Mouse (Mus musculus) C2C12 (cell line): Measurements from ENCODE around the gene Dync1i1.

ENCODE experiments used
- CEBPB ChIP-seq: IDR thresholded peaks from one replicate; pipeline ENCODE4 v1.6.1; 2011; ENCODE audit warnings: low read depth, mild to moderate bottlenecking, control low read depth, moderate library complexity
- CTCF ChIP-seq: IDR thresholded peaks from one replicate; pipeline ENCODE4 v1.5.1; 2011; ENCODE audit not compliant: control insufficient read depth, insufficient read depth, insufficient read length
- FOSL1 ChIP-seq: IDR thresholded peaks from one replicate; pipeline ENCODE4 v1.8.0; 2011; ENCODE audit warnings: mild to moderate bottlenecking, low read length; ENCODE audit not compliant: poor library complexity, insufficient read depth, severe bottlenecking
- MAX ChIP-seq: IDR thresholded peaks from one replicate; pipeline ENCODE4 v1.6.1; 2011; ENCODE audit warnings: mild to moderate bottlenecking, control low read depth
- MYOG ChIP-seq: IDR thresholded peaks from one replicate; pipeline ENCODE4 v1.6.1; 2011; ENCODE audit not compliant: control insufficient read depth, insufficient read length; ENCODE audit errors: extremely low read depth

DNA sequence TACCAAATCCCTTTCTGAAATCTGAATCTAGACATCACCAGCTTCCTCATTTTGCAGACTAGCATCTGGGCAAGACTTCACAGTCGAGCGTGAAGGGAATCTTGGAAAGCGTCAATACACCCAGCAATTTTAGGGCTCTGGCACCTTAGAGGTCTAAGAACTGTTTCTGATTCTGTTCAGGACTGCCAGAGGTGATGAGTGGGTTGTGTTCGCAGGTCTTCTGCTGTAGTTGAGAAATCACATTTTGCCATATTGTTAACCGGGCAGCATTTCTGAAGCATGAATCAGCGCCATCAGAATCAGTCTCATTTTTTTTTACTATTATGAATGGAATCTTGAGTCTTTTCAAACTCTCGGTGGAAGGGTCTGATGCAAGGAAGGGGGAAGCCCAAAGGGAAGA is 185.9 kb downstream of the Dync1i1 start:
- TF ChIP-seq CEBPB (no peak), CTCF (no peak), MYOG (no peak), FOSL1 (no peak), MAX (no peak)
